Mouse (Mus musculus): ENCODE results near the gene Etl4.

DNA sequence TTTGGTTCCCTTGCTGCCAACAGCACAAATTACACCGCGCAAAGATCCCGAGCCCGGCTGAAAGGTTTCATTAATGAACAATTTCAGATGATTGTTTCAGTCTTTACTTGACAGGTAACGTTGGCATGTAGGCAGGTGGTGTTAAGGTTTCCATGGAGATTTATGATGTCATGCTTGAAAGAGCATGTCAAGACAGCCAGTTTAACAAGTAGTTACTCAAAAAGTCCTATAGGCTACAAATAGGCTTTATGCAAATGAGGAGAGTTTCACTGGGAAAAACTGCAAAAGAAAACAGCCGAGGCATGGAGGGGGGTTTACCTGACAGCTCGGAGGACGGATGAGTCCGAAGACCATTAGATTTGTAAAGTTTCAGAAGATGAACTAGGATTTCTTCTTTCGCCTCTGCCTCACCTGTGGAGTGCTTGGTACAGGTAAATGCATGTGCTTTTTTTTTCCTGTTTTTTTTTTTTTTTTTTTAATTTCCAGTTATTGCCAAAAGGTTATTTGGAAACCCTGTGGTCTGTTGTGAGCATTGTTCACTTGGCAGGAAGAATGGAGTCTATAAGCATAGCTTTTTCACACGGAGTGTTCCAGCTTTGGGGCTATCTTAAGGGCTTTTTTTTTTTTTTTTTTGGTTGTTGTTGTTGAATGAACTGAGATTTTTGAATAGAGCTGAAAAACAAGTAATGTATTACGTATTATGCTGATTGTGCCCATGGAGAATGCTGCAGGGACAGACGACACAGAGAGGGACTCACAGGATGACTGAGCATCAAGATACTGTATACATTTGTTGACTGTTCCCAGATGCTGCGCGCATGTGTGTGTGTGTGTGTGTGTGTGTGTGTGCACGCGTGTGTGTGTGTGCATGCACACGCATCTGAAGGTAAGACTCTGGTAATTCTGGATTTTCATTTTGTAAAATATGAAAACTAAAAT lies 638.4 kb downstream of the Etl4 start:
- no peak for TF ChIP-seq CTCF (IDR thresholded peaks at IDR 0.05)
- 0 out of 2 replicates have a peak, but pooled peaks have one; percentile 2 for TF ChIP-seq EP300 (IDR thresholded peaks at IDR 0.05)

All from lung, postnatal 0 days (tissue).